Mouse (Mus musculus) olfactory bulb, adult 2 months (tissue): ENCODE data around the gene Sesn2. TPM values are rescaled to one million over a fixed set of nuclear protein-coding genes. Genes with fewer than 3 reads are reported as not detected.

Experiments used
- H3K27ac ChIP-seq: fragments of 200-500 bp; 2 replicates; pipeline ENCODE4 v1.5.1; 2012; ENCODE audit warnings: low read depth, low read length; ENCODE audit not compliant: insufficient read depth
- H3K4me1 ChIP-seq: fragments of 200-500 bp; 2 replicates; pipeline ENCODE4 v1.6.1; 2012; ENCODE audit warnings: low read length; ENCODE audit not compliant: control insufficient read depth, insufficient read depth
- H3K4me3 ChIP-seq: fragments of 200-500 bp; 2 replicates; pipeline ENCODE4 v1.5.1; 2012; ENCODE audit warnings: mild to moderate bottlenecking, low read depth, low read length, moderate library complexity; ENCODE audit not compliant: insufficient read depth
- CTCF ChIP-seq: fragments of 200-500 bp; IDR thresholded peaks from 2 replicates; pipeline ENCODE4 v1.5.1; 2012; ENCODE audit warnings: low read depth, mild to moderate bottlenecking, low read length, moderate library complexity; ENCODE audit not compliant: insufficient read depth
- POLR2A ChIP-seq: fragments of 200-500 bp; IDR thresholded peaks from 2 replicates; pipeline ENCODE4 v1.6.1; 2012; ENCODE audit warnings: mild to moderate bottlenecking, low read depth, low read length, moderate library complexity; ENCODE audit not compliant: insufficient read depth
- WGBS: fragments of 180-500 bp; shearing (Covaris S2); methylation state at CpG from one replicate; pipeline ENCODE4 v1.1.7; 2018; 5-methylcytosine and 5-hydroxymethylcytosine counted together
- polyA plus RNA-seq: library from polyadenylated mRNA; stranded (reverse); fragments of >200 nt; gene quantifications from 2 replicates; pipeline ENCODE4 v1.2.4, GENCODE M21; 2012; ENCODE audit warnings: low replicate concordance; ENCODE audit not compliant: missing spikeins, insufficient read depth, insufficient read length

The Sesn2 gene
- polyA plus RNA-seq, 1 experiment = not detected

- no peak overlapping the region for H3K27ac ChIP-seq
- H3K4me3 ChIP-seq = no peak overlapping the region
- TF ChIP-seq POLR2A (no peak), CTCF (no peak)
- peaks cover 2% of the 10 kb centered on the region; the same call in 1 of the 2 replicates for H3K4me1 ChIP-seq
- 95% methylated on average over 3 of the region's 3 CpGs for WGBS
Measured at GRCm38 (mm10) chr4:132519188-132519587, 8.9 kb upstream of the Sesn2 start.

GRCm38 (mm10) chr4:132518066-132518465, 7.8 kb upstream of the Sesn2 start:
- TF ChIP-seq POLR2A (no peak), CTCF (no peak)
- peaks cover 5% of the 10 kb centered on the region; the same call in 1 of the 2 replicates for H3K4me1 ChIP-seq
- no peak overlapping the region for H3K27ac ChIP-seq
- WGBS = 86% methylated on average over 8 of the region's 8 CpGs
- H3K4me3 ChIP-seq = no peak overlapping the region

- WGBS = 21% methylated on average over 22 of the region's 22 CpGs
- peak overlapping the region; percentile 90 for H3K27ac ChIP-seq
- H3K4me1 ChIP-seq = peaks cover 5% of the 10 kb centered on the region; the same call in 1 of the 2 replicates
- 0 out of 2 replicates have a peak, but pooled peaks have one; percentile 35 for TF ChIP-seq POLR2A
- TF ChIP-seq CTCF = no peak
- H3K4me3 ChIP-seq = peak overlapping the region; percentile 50
Measured at GRCm38 (mm10) chr4:132515369-132516155, 5.3 kb upstream of the Sesn2 start.

- H3K4me3 ChIP-seq = no peak overlapping the region
- H3K27ac ChIP-seq = peak overlapping the region; percentile 90
- peaks cover 5% of the 10 kb centered on the region; the same call in 1 of the 2 replicates for H3K4me1 ChIP-seq
- WGBS = under 1% methylated on average over 21 of the region's 21 CpGs
- TF ChIP-seq CTCF (peak; percentile 83), POLR2A (no peak)
Measured at GRCm38 (mm10) chr4:132514555-132515135, 4.3 kb upstream of the Sesn2 start.

- 43% methylated on average over 14 of the region's 14 CpGs for WGBS
Measured at GRCm38 (mm10) chr4:132513395-132514273, 3.3 kb upstream of the Sesn2 start.

GRCm38 (mm10) chr4:132512080-132512479, 1.8 kb upstream of the Sesn2 start:
- 84% methylated on average over 3 of the region's 3 CpGs for WGBS
- no peak overlapping the region for H3K4me3 ChIP-seq
- no peak overlapping the region for H3K27ac ChIP-seq
- H3K4me1 ChIP-seq = peaks cover 8% of the 10 kb centered on the region
- TF ChIP-seq CTCF (no peak), POLR2A (no peak)

More at GRCm38 (mm10) chr4:132513395-132514273, 3.3 kb upstream of the Sesn2 start:
- H3K4me1 ChIP-seq = peaks cover 8% of the 10 kb centered on the region; the same call in 1 of the 2 replicates
- no peak overlapping the region for H3K4me3 ChIP-seq
- no peak overlapping the region for H3K27ac ChIP-seq
- TF ChIP-seq CTCF (no peak), POLR2A (no peak)

- Histone ChIP-seq H3K4me1 (peaks cover 11% of the 10 kb centered on the region), H3K27ac (no peak overlapping the region), H3K4me3 (peak overlapping the region; percentile 71)
- no peak for TF ChIP-seq POLR2A
- no peak for TF ChIP-seq CTCF
- WGBS = under 1% methylated on average over 52 of the region's 52 CpGs
Measured at GRCm38 (mm10) chr4:132509621-132510296, 542 bp downstream of the Sesn2 start.

- WGBS = 75% methylated on average over 2 of the region's 2 CpGs
- H3K4me1 ChIP-seq = peaks cover 5% of the 10 kb centered on the region
Measured at GRCm38 (mm10) chr4:132507210-132507609, 3.1 kb downstream of the Sesn2 start.

More at GRCm38 (mm10) chr4:132507210-132507609, 3.1 kb downstream of the Sesn2 start:
- Histone ChIP-seq H3K27ac (no peak overlapping the region), H3K4me3 (no peak overlapping the region)
- TF ChIP-seq POLR2A (no peak), CTCF (no peak)
